Mouse (Mus musculus): ENCODE data around the gene Atf6b. TPM values are rescaled to one million over a fixed set of nuclear protein-coding genes. Genes with fewer than 3 reads are reported as not detected.

Atf6b gene
- total RNA-seq, 2 experiments from 2014 or later, result 15.6 to 17.8 TPM

DNA sequence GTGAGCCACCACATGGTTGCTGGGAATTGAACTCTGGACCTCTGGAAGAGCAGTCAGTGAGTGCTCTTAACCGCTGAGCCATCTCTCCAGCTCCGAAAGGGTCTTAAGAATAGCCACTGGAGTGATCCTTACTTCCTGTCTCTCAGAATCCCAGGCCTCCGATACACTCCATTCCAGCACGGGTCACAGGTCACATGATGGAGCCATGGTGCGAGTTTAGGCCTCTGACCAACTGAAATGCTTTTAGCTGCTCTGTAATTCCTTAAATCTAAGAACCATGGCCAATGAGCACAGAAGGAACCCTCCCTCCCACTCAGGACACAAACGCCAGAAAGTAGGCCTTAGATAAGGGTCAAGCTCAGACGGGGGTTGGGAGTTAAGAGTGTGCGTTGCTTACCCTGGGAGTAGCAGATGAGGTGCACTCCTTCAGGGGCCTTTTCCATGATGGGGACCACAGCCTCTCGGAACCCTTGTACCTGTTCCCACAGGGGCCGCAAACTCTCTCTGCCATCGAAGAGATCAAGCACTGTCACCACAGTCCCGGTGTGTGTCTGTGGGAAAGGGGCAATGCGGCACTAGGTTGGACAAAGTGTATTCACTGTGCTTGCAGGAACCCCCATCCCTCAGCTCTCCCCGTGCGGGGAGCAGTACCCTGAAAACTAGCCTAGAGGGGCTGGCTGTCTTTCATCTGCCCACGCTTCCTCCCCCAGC, 20.7 kb upstream of the Atf6b start:
- intact Hi-C loops (cut with DNase I), result no loop called here
- no peak for DNase-seq (ENCODE audit: low spot score)

DNA sequence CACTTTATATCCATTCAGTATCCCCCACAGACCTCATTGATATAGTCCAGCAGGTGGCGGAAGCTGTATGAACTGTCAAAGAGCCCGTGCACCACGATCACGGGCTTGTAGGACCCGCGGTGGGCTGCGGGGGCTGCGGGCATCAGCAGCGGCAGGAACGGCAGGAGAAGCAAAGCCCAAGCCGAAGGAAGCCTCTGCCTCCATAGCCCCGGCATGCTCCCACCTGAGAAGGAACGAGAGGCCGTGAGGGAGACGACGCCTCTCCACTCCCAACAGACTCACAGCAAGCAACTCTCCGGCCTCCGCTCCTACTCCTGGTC, 20.2 kb upstream of the Atf6b start:
- no peak for DNase-seq (ENCODE audit: low spot score)
- intact Hi-C loops (cut with DNase I), result no loop called here

DNA sequence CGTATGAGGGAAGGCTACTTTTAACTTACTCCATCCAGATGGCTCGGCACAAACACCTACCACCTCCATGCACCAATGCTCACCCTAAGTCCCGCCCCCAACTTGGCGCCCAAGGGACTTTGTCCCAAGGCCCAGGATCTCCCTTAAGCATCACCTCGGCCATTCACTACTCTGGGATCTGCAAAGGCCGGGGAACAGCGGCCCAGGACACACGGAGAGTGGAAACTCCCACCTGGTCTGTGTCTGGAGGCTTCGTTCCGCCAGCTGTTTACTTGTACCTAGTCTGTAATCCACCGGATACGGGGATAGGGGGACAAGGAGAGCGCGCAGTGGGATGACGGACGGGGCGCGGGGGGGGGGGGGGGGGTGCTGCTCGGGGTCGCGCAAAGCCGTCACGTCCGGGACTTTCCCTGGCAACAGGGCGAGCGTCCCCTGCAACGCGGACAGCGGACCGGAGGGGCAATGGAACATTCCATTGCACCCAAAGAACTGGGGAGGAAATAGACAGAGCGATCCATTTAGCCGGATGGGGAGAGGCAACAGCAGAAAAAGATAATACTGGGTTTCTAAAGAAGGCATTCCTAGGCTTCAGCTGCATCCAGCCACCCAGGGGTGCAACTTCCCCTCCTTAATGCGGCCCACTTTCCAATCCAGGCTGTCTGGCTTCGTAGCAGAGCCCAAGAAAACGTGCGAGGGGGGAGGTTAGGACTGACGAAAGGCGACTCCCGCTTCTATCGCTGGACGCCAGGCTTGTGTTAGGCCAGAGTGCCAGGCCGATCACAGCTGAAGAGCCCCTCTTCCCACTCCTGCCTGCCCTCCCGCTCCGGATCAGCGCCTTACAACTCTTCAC, 19.6 kb upstream of the Atf6b start:
- intact Hi-C loops (cut with DNase I), result no loop called here
- peak; percentile 81 for DNase-seq (ENCODE audit: low spot score)

DNA sequence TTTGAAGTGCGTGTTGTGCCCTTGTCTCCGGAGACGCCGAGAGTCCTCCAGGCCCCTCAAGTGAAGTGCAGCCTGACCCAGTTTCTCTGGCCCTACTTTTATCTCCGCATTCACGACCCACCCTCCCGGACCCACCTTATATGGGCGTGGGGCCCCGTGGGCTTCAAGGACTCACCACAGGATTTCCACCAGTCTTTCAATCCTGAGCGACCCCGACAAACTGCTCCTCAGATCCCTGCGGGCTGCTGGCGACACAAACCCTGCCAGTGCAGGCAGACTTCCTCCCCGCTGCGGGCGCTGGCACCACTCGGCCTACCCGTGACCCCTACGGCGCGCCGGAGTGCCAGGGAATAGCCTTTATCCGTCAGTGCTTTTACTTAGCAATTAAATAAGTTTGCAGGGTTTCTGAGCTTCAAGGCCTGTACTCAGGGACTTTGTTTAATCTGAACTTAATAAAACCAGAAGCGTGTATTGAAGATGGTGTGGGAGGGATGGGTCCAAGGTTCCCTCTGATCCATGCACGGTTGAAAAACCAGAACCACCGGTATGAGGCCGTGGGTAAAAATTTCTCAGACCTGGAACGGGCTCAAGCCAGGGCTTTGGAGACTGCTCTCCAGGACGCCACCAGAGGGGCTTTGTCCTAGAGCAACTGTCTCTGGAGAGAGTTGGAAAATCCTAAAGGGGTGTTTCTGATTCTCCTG, 18.9 kb upstream of the Atf6b start, which contains the start of gene Ppt2:
TSS of gene Ppt2 (minus strand) at position 568 of the 701 bp plus-strand sequence.
- intact Hi-C loops (cut with DNase I), result no loop called here
- DNase-seq (ENCODE audit: low spot score), result peak; percentile 33

DNA sequence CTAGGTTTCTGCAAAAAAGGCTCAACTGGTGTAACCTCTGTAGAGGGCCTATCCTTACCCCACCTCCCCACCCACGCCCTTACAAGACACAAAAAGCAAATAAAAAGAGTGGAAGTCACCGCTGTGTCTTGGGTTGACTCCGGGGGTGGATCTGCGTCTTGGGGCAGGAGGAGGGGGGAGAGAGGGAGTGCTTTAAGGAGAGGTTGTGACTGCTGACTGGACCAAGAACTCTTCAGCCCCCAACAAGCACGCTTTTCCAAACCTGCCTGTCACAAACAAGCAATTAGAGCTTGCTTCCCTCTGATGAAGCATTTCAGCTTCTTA, 18.3 kb upstream of the Atf6b start:
- intact Hi-C loops (cut with DNase I), result no loop called here
- DNase-seq (ENCODE audit: low spot score), result no peak

DNA sequence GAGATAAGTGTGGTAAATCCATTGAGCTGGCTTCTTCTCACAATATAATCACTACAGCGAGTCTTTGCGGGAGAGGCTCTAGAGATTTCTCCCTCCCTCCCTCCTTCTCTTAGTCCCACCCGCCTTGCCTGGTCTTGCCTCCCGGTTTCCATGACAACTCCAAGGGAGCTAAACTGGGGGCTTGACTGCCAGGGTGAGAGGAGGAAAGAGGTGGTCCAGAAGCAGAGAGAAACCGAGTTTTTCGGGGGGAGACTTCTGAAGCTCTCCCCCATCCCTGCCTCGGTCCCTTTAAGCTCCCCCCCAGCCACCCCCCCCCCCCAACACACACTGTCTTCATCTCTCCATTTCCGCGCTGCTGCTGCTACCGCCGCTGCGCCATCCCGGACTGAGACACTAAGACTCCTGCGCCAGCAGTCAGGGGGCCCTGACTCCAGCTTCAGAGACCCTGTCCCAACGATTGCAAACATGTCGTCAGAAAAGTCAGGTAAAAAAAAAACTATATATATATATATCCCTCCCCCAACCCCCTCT, 17.7 kb upstream of the Atf6b start, which contains the start of gene Prrt1:
TSS of gene Prrt1 (plus strand) at position 313 of the 531 bp plus-strand sequence.
- DNase-seq (ENCODE audit: low spot score), result no peak
- intact Hi-C loops (cut with DNase I), result no loop called here

DNA sequence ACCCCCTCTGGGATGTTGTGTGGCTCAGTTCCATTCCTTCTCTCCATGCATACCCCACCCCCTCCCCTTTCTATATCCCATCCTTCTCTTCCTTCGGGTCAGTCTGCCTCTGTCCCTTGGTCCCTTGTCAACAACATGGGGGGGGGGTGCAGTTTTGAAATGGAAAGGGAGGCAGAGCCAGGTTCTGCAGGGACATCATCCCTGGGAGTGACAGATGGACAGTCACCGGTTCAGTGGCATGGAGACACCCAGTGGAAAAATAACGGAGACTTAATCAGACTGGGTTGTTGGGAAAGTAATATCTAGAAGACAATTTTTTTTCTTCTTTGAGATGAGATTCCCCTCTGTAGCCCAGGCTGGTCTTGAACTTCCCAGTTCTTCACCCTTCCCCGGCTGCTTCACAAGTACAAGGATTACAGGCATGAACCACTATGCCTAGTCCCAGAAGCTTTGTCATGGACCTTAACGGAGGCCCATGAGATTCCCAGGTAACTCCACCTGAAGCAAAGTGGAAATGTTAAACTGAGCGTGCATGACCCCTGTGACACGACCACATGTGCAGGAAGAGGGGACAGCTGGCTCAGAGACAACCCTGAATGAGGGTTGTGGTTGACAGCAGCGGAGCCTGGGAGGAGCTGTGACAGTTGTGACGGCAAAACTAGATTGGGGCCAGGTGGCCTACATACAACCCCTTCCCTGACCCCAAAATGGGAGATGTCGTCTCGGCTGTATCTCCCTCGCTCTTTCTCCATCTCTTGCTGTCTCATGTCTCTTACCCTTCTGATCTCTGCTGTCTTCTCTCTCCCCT, 16.9 kb upstream of the Atf6b start:
- intact Hi-C loops (cut with DNase I), result no loop called here
- DNase-seq (ENCODE audit: low spot score), result no peak

DNA sequence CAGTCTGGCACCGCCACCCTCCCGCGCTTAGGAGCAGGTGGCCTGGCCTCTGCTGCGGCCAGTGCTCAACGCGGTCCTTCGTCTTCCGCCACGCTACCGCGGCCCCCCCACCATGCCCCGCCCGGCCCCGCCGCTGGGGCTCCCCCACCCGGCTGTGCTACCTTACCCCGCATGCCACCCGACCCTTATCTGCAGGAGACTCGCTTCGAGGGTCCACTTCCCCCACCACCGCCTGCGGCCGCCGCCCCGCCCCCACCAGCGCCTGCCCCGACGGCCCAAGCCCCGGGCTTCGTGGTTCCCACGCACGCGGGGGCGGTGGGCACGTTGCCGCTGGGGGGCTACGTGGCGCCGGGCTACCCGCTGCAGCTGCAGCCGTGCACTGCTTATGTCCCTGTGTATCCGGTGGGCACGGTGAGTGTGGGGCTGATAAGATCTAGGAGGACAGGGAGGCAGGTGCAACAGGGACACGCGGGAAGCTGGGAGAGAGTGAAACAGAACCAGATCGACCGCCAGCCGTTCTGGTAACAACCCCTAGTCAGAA, 16.1 kb upstream of the Atf6b start:
- no peak for DNase-seq (ENCODE audit: low spot score)
- intact Hi-C loops (cut with DNase I), result no loop called here

DNA sequence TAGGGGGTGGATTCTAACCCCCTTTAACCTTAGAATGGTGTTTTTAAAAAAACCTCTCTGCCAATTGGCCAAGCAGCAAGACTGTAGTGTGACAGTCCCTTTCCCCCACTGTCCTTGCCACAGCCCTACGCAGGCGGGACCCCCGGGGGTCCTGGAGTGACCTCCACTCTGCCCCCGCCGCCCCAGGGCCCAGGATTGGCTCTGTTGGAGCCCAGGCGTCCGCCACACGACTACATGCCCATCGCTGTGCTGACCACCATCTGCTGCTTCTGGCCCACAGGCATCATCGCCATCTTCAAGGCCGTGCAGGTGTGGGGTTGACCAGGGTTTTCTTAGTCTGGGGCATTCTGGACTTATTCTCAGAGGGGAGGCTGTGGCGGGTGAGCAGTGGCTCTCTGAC, 15.3 kb upstream of the Atf6b start:
- intact Hi-C loops (cut with DNase I), result no loop called here

DNA sequence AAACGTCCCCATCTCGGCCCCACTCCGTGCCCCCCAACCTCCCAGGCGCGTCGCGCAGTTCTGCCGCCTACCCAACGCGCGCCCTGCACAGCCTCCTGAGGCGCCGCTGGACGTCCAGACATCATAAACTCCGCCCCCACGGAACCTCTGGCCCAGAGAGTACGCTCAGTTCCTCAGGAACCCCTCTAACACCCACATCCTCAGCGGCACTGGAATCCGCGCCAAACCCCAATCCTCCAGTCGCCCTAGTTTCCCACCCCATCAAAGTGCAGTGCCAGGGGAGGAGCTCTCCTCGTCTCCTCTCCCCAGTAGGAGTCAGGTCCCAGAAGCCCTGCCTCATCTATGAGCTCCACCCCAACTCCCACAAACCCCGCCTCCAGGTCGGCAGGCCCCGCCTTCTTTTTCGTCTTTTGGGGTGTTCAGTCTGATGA, 14.7 kb upstream of the Atf6b start:
- intact Hi-C loops (cut with DNase I), result no loop called here
- DNase-seq (ENCODE audit: low spot score), result peak; percentile 82

More for the DNA sequence above, 15.3 kb upstream of the Atf6b start:
- no peak for DNase-seq (ENCODE audit: low spot score)

DNA sequence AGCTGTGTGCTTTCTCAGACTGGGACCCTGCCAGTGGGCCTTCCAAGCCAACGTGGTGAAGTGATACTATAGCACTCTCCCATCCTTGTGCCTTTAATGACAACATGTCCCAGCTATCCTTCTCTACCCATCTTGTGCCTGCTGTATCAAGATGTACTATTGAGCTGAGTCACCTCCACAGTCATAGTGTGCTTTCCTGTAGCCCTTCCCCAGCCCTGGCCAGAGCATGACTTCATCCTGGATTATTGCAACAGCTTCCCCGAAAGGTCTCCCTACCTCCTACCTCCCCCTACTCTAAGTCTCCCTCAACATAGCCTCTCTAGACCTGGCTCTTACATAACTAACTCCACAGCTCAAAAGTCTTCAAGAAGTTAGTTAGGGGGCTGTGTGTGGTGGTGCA, 11.3 kb upstream of the Atf6b start:
- intact Hi-C loops (cut with DNase I), result no loop called here

DNA sequence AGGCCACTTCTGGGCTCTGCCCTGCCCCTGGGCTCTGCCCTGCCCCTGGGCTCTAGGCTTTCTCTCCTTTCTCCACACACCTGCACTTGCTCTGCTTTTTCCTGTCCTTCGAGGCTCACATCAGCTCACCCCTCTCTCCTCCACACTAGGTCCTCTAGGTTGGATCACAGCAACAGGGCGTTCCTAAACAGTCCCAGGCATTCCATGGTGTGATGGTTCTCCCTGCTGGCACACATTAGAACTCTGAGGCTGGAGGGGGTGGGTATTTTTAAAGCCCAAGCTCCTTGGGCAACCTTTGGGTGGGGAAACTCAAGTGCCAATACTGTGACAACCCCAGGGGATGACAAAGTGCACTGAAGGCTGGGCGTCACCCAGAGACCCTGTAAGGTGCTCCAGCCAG, 9.5 kb upstream of the Atf6b start:
- intact Hi-C loops (cut with DNase I), result no loop called here
- no peak for DNase-seq (ENCODE audit: low spot score)

More for the DNA sequence above, 11.3 kb upstream of the Atf6b start:
- no peak for DNase-seq (ENCODE audit: low spot score)

DNA sequence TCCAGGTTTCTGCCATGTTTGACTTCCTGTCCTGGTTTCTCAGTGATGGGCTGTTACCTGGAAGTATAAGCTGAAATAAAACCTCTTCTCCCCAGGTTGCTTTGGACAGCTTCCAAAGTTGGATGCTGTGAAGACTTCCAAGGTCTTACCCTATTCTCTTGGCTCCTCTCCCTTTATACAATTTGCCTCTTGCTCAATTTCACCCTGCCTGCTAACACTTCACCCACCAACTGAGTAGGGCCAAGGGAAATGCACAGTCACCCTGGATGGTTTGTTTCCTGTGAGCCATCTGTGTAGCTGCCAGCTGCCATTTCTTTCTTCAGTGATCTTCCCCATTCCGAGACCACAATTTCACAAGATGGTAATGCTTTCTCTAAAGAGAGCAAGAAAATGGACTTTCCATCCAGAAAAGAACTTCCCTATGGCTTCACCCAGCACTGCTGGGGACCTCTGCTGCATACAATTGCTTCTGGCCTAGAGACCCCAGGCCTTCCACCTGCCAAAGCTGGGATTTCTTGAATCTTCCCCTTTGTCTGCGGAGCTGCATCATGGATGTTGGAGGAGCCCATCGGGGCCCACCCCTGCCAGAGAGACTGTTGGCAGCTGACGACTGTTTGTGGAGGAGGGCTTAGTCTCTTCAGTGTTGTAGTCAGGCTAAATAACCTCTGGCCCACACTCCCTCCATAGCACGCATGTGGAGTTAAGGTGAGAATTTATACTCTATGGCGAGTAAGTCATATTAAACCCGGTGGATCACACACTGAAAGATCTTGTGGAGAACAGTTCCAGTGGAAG, 7.3 kb upstream of the Atf6b start:
- intact Hi-C loops (cut with DNase I), result no loop called here
- no peak for DNase-seq (ENCODE audit: low spot score)

DNA sequence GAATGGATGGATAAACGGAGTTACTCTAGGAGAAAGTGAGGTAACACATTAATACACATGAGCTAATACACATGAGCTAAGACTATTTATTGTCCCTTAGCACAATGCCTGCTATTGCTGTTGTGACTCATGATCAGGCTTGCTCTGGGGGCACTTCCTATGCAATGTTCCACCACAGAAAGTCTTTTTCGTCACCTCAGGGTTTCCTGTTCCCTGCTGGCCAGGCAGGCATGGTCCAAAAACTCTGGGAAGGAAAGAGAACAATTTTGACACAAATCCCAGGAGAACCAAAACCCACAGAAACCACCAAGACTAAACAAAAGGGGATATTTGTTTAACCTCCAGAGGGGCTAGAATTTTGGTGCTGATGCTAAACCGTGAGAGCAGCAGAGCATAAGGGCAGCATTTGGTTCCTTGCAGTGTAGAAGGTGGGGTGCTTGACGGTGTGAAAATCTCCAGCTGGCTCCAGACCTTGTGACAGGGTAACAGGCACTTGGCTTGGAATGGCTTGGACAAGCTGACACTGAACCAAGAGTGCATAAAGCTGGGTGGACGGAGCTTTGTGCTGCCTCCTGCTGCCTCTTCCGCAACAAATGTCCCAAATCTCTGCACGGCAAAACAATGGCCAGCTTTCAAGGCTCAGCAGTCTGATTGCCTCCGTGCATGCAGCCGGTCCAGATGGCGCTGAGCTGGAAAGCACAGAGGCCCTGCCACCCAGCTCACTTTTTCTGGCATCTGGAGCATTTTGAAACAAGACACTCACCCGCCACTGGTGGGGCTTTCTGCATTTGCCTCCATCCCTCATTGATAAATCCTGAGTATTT, 6.0 kb upstream of the Atf6b start:
- intact Hi-C loops (cut with DNase I), result no loop called here
- DNase-seq (ENCODE audit: low spot score), result peak; percentile 55

DNA sequence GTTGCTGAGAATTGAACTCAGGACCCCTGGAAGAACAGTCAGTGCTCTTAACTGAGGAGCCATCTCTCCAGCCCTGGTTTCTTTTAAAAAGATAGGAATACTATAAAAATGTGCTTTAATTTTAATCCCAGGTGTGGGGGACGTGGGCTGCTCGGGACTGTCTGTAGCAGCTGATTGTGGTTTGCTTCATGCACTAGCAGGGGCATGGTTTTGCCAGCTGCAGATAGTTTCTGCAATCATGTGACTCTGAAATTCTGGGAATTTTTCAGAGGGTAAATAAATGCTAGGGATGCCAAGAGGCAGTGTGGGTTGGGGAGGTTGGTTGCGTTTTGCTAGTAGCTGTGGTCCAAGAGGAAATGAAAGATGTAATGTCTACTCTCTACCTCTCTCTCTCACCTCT, 5.0 kb upstream of the Atf6b start:
- no peak for DNase-seq (ENCODE audit: low spot score)
- intact Hi-C loops (cut with DNase I), result no loop called here

DNA sequence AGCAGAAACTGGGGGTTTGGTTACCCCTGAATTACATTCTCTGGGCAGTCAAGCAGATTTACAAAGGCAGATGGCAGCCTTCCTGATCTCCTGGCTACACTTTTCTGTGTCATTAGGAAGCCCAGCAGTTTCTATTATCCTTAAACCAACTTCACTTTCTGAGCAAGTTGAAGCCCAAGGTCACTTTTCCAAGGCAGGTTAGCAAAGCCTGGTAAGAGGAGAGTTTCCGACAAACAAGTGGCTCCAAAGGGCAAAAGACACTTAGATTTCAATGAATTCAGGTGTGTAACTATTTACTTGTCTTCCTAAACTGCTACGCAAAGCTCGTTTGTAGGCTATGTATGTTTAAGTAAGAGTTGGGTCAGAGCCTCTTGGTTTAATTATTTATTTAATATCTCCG, 3.6 kb upstream of the Atf6b start:
- intact Hi-C loops (cut with DNase I), result no loop called here
- DNase-seq (ENCODE audit: low spot score), result no peak

DNA sequence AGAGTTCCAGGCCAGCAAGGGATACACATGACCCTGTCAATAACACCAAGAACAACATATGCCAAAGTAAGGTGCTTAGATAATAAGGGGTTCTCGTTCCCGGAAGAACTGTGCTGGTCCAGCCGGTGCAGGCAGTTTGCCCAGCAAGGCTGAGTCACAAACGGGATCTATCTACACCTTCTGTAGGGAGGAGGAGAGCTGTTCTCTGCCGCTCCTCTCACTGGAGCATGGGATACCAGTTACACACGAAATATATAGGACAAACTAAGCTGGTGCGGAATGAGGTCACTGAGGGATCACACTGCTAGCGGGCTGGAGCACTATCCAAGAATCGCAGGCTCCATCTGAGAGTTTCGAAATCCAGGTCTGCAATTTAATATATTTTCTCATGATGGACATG, 3.0 kb upstream of the Atf6b start:
- intact Hi-C loops (cut with DNase I), result no loop called here
- DNase-seq (ENCODE audit: low spot score), result no peak

DNA sequence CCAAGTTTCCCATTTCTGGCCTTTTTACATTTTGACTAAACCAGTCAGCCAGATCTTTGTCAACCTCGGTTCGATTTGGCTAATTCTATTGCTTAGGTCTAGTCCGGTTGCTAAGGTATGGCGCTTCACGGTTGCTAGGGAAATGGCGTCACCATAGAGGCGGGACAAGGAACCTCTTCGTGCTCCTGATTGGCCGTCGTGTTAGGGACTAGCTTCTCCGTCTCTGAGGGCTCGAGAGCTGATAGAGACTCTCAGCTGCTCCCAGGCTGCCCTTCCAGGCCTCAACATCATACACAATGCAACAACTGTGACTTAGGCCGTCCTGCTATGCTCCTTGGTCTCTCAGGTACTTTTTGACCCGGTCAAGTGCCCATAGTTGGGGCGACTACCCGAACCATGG, 2.3 kb upstream of the Atf6b start, which contains the start of gene Fkbpl:
TSS of gene Fkbpl (plus strand) at position 157 of the 400 bp plus-strand sequence.
- intact Hi-C loops (cut with DNase I), result no loop called here
- DNase-seq (ENCODE audit: low spot score), result peak; percentile 93
